Mouse (Mus musculus): ENCODE measurements around the gene Dffa.

GRCm38 (mm10) chr4:149079629-149080028 lies 24.3 kb upstream of the Dffa start:
- TF ChIP-seq POLR2A (IDR thresholded peaks at IDR 0.05; ENCODE audit: insufficient read depth, low read length) (no peak), CTCF (IDR thresholded peaks at IDR 0.05; ENCODE audit: low read depth, low read length) (no peak)
